Mouse (Mus musculus) ES-E14 (cell line): ENCODE measurements at regions not wholly inside any gene's neighbourhood (a gene's known extent, or its start where the extent isn't known, plus 50 kb on each side); places are given as distances from the start of the nearest gene placed in this dataset.

Experiments
- DNase-seq: peaks from one replicate; pipeline ENCODE4 v3.0.0-alpha.2; 2013; ENCODE audit warnings: low read depth, low spot score
- H3K27ac ChIP-seq: 2 replicates; pipeline ENCODE4 v1.5.1; 2012; ENCODE audit warnings: low read depth, mild to moderate bottlenecking, low read length, moderate library complexity, mixed read lengths; ENCODE audit not compliant: poor library complexity, insufficient read depth, severe bottlenecking
- H3K36me3 ChIP-seq: 2 replicates; pipeline ENCODE4 v1.6.1; 2012; ENCODE audit warnings: mild to moderate bottlenecking, low read length, moderate library complexity, mixed read lengths; ENCODE audit not compliant: control insufficient read depth, poor library complexity, insufficient read depth, severe bottlenecking
- H3K4me1 ChIP-seq, 2 experiments: fragments of 150-350 bp in 1 of 2; sonication (generic) in 1 of 2; 2 replicates each; pipeline ENCODE4 v1.6.1; 2012; ENCODE audit warnings: low read length in 2 of 2, mild to moderate bottlenecking in 1 of 2, mixed read lengths in 1 of 2; ENCODE audit not compliant: control insufficient read depth in 2 of 2, insufficient read depth in 2 of 2, poor library complexity in 1 of 2
- H3K4me3 ChIP-seq, 2 experiments: fragments of 150-350 bp in 1 of 2; sonication (generic) in 1 of 2; 2 replicates each; pipeline ENCODE4 v1.5.1; 2012; ENCODE audit warnings: low read length in 2 of 2, low read depth in 1 of 2, mild to moderate bottlenecking in 1 of 2, mixed read lengths in 1 of 2; ENCODE audit not compliant: insufficient read depth in 1 of 2, poor library complexity in 1 of 2, severe bottlenecking in 1 of 2
- H3K9ac ChIP-seq: 2 replicates; pipeline ENCODE4 v1.6.1; 2012; ENCODE audit warnings: low read depth, mild to moderate bottlenecking, low read length, mixed read lengths; ENCODE audit not compliant: poor library complexity, insufficient read depth, severe bottlenecking
- H3K9me3 ChIP-seq: fragments of 150-350 bp; sonication (generic); 2 replicates; pipeline ENCODE4 v1.6.1; 2012; ENCODE audit warnings: low read depth, mild to moderate bottlenecking, low read length; ENCODE audit not compliant: control insufficient read depth, insufficient read depth
- CHD2 ChIP-seq: IDR thresholded peaks from 2 replicates; pipeline ENCODE4 v1.6.1; 2014; ENCODE audit warnings: mild to moderate bottlenecking, low read depth, low read length, inconsistent platforms
- HCFC1 ChIP-seq: IDR thresholded peaks from 2 replicates; pipeline ENCODE4 v1.6.1; 2012; ENCODE audit warnings: low read length, inconsistent platforms, borderline replicate concordance; ENCODE audit not compliant: insufficient read depth
- MAFK ChIP-seq: IDR thresholded peaks from 2 replicates; pipeline ENCODE4 v1.6.1; 2014; ENCODE audit warnings: mild to moderate bottlenecking, low read depth, low read length, inconsistent platforms; ENCODE audit not compliant: insufficient read depth
- ZC3H11A ChIP-seq: IDR thresholded peaks from 2 replicates; pipeline ENCODE4 v1.6.1; 2012; ENCODE audit warnings: low read depth, mild to moderate bottlenecking, inconsistent platforms, low read length, borderline replicate concordance
- ZNF384 ChIP-seq: IDR thresholded peaks from 2 replicates; pipeline ENCODE4 v1.6.1; 2012; ENCODE audit warnings: low read depth, low read length, inconsistent platforms
- in situ Hi-C, 2 experiments: fragments of 600-800 bp; cut with MboI; formaldehyde crosslinking; loops; one replicate each; pipeline ENCODE4 v1.15.1; 2025; ENCODE audit warnings: low sequenced_read_pairs in 2 of 2, inconsistent platforms in 1 of 2; ENCODE audit not compliant: unreplicated experiment in 2 of 2

GRCm38 (mm10) chr6:100930706-100931105 lies 97.3 kb downstream of the Ppp4r2 start:
- Histone ChIP-seq H3K9ac (no peak overlapping the region), H3K9me3 (no peaks in the 10 kb centered on the region), H3K4me3 (no peak overlapping the region), H3K4me1 (no peaks in the 10 kb centered on the region), H3K27ac (no peak overlapping the region), H3K36me3 (no peaks in the 10 kb centered on the region)
- TF ChIP-seq ZNF384 (no peak), HCFC1 (no peak), ZC3H11A (no peak), MAFK (no peak), CHD2 (no peak)
- no peak for DNase-seq
- in situ Hi-C loops, result no loop called here

- in situ Hi-C loops, result no loop called here
- H3K4me3 ChIP-seq, result no peak overlapping the region
These were observed 101.0 kb downstream of the Ppp4r2 start for GRCm38 (mm10) chr6:100934424-100934823.

GRCm38 (mm10) chr6:100937802-100938201 lies 104.4 kb downstream of the Ppp4r2 start:
- in situ Hi-C loops, result no loop called here
- no peak for TF ChIP-seq HCFC1
- TF ChIP-seq CHD2, result no peak
- TF ChIP-seq ZNF384, result no peak
- TF ChIP-seq MAFK, result no peak
- TF ChIP-seq ZC3H11A, result no peak
- H3K27ac ChIP-seq, result no peak overlapping the region
- DNase-seq, result no peak
- no peaks in the 10 kb centered on the region for H3K36me3 ChIP-seq
- no peak overlapping the region for H3K4me3 ChIP-seq
- H3K9ac ChIP-seq, result no peak overlapping the region
- no peaks in the 10 kb centered on the region for H3K4me1 ChIP-seq
- H3K9me3 ChIP-seq, result no peaks in the 10 kb centered on the region

More at GRCm38 (mm10) chr6:100934424-100934823, 101.0 kb downstream of the Ppp4r2 start:
- no peak for TF ChIP-seq HCFC1
- no peak for DNase-seq
- Histone ChIP-seq H3K4me1 (no peaks in the 10 kb centered on the region), H3K9ac (no peak overlapping the region), H3K9me3 (no peaks in the 10 kb centered on the region), H3K36me3 (no peaks in the 10 kb centered on the region), H3K27ac (no peak overlapping the region)

DNA sequence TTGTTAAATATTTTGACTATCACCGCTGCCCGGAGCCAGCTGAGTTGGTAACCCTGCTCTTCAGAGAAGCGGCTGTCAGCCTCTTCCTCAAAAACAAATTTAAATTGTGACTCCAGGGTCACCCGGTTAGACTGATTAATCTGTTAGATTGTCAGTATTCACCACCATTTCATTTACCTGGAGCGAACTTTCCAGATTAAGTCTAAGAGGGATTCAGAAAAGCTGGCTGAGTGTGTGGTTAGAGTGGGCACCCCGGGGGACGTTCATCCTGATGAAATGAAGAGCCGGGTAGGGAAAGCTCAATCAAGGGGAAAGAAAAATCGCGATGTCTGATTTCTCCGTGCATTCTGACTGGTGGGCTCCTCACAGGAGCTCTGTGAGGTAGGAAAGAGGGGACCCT lies 105.0 kb downstream of the Ppp4r2 start:
- no peak for TF ChIP-seq MAFK
- no peak for TF ChIP-seq HCFC1
- no peak for TF ChIP-seq ZC3H11A
- no peak for TF ChIP-seq CHD2
- TF ChIP-seq ZNF384, result no peak
- Histone ChIP-seq H3K4me1 (no peaks in the 10 kb centered on the region), H3K9me3 (no peaks in the 10 kb centered on the region), H3K36me3 (no peaks in the 10 kb centered on the region), H3K9ac (no peak overlapping the region), H3K4me3 (no peak overlapping the region), H3K27ac (no peak overlapping the region)
- DNase-seq, result no peak
- in situ Hi-C loops, result no loop called here

DNA sequence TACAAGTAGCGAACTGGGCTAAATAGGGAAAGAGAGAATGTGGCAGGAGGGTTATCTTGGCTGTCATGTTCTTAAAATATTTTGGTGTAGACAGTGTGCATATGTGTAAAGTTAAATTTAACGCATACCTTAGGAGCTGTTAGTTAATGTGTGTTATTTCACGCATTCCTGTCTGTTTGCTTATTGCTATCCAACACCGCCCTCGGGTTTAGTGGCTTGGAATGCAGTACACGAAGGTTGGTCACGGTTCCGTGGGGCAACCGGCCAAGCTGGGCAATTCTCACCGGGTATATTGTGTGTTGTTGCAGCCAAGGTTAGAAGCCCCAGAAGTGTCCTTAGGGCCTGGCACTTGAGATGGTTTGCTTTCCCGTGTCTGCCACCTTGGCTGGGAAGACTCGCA lies 105.6 kb downstream of the Ppp4r2 start:
- Histone ChIP-seq H3K4me1 (no peaks in the 10 kb centered on the region), H3K9ac (no peak overlapping the region), H3K9me3 (no peaks in the 10 kb centered on the region), H3K36me3 (no peaks in the 10 kb centered on the region), H3K27ac (no peak overlapping the region), H3K4me3 (no peak overlapping the region)
- no peak for DNase-seq
- in situ Hi-C loops, result no loop called here
- no peak for TF ChIP-seq MAFK
- no peak for TF ChIP-seq ZNF384
- TF ChIP-seq ZC3H11A, result no peak
- TF ChIP-seq CHD2, result no peak
- TF ChIP-seq HCFC1, result no peak
